Mouse (Mus musculus) midbrain, embryonic 10.5 days (tissue): Measurements from ENCODE around the gene Narf. TPM values are rescaled to one million over a fixed set of nuclear protein-coding genes. Genes with fewer than 3 reads are reported as not detected.
A peak's percentile ranks its signal among the peaks of the same experiment; 100 is the strongest.

Experiments
- DNase-seq: peaks from one replicate; pipeline ENCODE4 v3.0.0-alpha.2; 2017; ENCODE audit warnings: low spot score
- H3K27ac ChIP-seq: fragments of 300-500 bp; sonication (generic); replicated peaks from 2 replicates; pipeline ENCODE4 v1.5.1; 2016; ENCODE audit warnings: mild to moderate bottlenecking
- H3K27me3 ChIP-seq: fragments of 300-500 bp; sonication (generic); 2 replicates; pipeline ENCODE4 v1.6.1; 2016; ENCODE audit warnings: low read depth, mild to moderate bottlenecking; ENCODE audit not compliant: poor library complexity, severe bottlenecking
- H3K36me3 ChIP-seq: fragments of 300-500 bp; sonication (generic); 2 replicates; pipeline ENCODE4 v1.6.1; 2016; ENCODE audit warnings: mild to moderate bottlenecking, moderate library complexity
- H3K4me1 ChIP-seq: fragments of 300-500 bp; sonication (generic); 2 replicates; pipeline ENCODE4 v1.6.1; 2016
- H3K4me3 ChIP-seq: fragments of 300-500 bp; sonication (generic); 2 replicates; pipeline ENCODE4 v1.5.1; 2016; ENCODE audit warnings: mild to moderate bottlenecking, moderate library complexity
- H3K9me3 ChIP-seq: fragments of 300-500 bp; sonication (generic); replicated peaks from 2 replicates; pipeline ENCODE4 v1.6.1; 2016; ENCODE audit warnings: mild to moderate bottlenecking
- WGBS: fragments of 180-500 bp; shearing (Covaris S2); methylation state at CpG from one replicate; pipeline ENCODE4 v1.1.7; 2016; 5-methylcytosine and 5-hydroxymethylcytosine counted together
- polyA plus RNA-seq: library from polyadenylated mRNA; unstranded; fragments of >200 nt; fragmentation: Nextera tagmentation; extraction: Ambion mirVana; gene quantifications from 2 replicates; pipeline ENCODE4 v1.2.1, GENCODE M21; 2016

The Narf gene
- polyA plus RNA-seq, 1 experiment from 2014 or later = 59.3 TPM

DNA sequence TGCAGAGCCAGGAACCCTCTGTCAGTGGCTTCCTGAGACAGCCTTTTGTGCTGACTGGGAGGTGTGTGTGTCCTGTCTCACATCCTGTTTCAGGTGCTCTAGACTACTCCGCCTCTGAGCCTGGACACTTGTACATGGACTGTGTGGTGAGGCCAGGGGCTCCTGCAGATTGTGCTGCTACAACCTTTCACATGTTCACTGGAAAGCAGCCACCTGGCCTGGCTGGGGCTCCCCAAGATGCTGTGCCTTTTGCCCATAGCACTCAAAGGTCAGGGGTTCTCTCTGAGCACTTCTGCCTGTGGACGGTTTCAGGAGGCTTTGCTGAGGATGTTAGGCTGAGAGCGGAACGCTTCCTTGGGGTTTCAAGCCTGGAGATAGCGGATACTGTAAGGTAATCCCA, 16.3 kb upstream of the Narf start:
- no peaks in the 10 kb centered on the region for H3K4me1 ChIP-seq
- DNase-seq = no peak
- no peaks in the 10 kb centered on the region for H3K27me3 ChIP-seq
- H3K36me3 ChIP-seq = peaks cover 96% of the 10 kb centered on the region
- H3K27ac ChIP-seq = no peak overlapping the region
- 91% methylated on average over 5 of the region's 5 CpGs for WGBS
- H3K4me3 ChIP-seq = no peak overlapping the region
- H3K9me3 ChIP-seq = no peaks in the 10 kb centered on the region

DNA sequence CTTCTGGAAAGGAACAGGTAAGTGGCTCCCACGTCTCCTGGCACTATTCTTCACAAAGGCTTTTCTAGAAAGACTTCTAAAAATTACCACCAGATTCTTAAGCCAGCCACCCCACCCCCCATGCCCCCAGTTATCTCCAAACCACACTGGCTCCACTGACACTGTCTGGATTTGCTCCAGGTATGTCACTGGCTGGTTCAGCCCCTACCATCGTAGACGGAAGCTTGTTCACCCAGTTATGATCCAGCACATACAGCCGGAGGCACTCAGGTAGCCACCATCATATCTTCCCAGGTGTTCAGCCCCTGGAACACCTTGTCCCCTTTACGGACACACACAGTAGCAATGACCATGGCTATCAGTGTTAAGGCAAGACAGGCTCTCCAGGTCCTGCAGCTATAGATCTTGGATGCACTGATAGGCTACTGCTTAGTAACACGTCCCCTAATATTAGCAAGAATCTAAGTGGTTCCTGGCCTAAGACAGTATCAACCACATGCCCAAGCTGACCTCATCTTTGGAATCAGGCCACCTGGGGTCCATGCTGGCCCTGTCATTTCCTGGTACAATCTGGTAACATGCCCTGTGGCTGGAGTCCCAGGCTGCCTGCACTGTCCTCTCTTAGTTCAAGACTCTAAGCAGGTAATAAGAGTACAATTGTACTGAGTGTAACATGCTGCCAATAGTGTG, 15.6 kb upstream of the Narf start:
- H3K27ac ChIP-seq = no peak overlapping the region
- WGBS = 96% methylated on average over 6 of the region's 6 CpGs
- H3K4me1 ChIP-seq = no peaks in the 10 kb centered on the region
- no peak overlapping the region for H3K4me3 ChIP-seq
- peaks cover 96% of the 10 kb centered on the region for H3K36me3 ChIP-seq
- no peaks in the 10 kb centered on the region for H3K27me3 ChIP-seq
- DNase-seq = no peak
- H3K9me3 ChIP-seq = no peaks in the 10 kb centered on the region

DNA sequence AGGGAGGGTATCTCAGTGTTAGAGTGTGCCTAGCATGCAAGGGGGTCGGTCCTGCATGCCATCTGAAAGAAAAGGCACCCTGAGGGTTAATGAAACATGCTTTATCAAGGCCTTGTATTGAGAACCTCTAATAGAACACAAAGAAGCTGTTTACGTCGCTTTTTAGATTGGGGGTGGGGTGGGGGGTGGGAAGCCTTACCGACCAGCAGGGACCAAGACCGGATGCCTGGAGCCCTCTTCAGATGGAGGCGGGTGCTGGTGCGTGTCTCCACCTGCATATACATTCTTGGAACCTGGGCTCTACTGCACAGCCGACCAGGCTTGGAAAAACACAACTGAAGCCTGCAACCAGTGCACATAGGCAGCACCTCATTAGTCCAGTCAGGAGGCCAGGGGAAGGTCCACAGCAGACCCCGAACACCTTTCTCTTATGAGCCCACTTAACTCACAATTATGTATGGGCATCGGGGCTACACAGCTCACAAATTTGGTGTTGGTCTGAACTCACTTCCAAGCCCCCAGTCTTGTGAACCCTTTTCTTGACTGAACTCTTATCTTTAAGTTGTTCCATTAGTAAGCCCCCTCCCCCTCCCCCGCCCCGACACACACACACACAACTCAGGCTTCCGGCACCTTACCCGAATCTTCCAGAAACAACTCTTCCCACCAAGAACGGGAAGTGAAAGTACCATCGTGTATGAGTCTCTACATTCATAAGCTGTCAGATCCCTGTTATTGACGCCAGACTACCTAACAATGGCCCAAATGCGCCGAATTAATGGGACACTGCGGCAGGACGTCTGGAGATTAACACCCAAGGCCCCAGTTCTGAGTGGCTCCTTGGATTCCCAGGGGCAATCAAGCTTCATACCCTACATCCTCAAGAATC, 8.7 kb upstream of the Narf start:
- Histone ChIP-seq H3K4me1 (peaks cover 31% of the 10 kb centered on the region), H3K27ac (peak overlapping the region; percentile 85), H3K9me3 (no peaks in the 10 kb centered on the region), H3K4me3 (peak overlapping the region; percentile 78), H3K36me3 (peaks cover 43% of the 10 kb centered on the region), H3K27me3 (no peaks in the 10 kb centered on the region)
- WGBS = 37% methylated on average over 21 of the region's 21 CpGs
- DNase-seq = no peak

DNA sequence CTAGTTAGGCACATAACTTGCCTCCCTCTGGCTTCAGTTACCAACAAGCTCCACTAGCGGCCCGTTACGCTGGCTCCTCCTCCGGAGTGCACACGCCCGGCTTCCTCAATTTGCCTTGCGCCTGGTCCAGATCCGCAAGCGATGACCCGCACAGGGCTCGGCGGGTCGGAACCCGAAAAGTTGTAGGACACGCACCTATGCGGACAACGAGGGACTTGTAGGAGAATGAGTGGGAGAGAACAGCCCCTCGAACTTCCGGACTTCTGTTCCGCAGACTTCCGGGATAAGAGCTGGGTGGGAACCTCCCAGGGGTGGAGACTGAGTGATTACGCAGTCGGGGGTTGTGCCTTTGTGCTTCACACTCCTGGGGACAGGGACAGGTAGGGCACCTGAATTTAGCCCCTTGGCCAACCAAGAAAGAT, 8.0 kb upstream of the Narf start, which contains the start of gene Cybc1:
TSS of gene Cybc1 (minus strand) at position 305 of the 422 bp plus-strand sequence.
- WGBS = under 1% methylated on average over 23 of the region's 23 CpGs
- H3K4me3 ChIP-seq = peak within 1 kb of the TSS; percentile 78
- no peaks in the 10 kb centered on the region for H3K9me3 ChIP-seq
- H3K27ac ChIP-seq = peak within 1 kb of the TSS; percentile 85
- DNase-seq = peak; percentile 74
- H3K4me1 ChIP-seq = peaks cover 31% of the 10 kb centered on the region
- H3K36me3 ChIP-seq = peaks cover 36% of the 10 kb centered on the region
- H3K27me3 ChIP-seq = no peaks in the 10 kb centered on the region

DNA sequence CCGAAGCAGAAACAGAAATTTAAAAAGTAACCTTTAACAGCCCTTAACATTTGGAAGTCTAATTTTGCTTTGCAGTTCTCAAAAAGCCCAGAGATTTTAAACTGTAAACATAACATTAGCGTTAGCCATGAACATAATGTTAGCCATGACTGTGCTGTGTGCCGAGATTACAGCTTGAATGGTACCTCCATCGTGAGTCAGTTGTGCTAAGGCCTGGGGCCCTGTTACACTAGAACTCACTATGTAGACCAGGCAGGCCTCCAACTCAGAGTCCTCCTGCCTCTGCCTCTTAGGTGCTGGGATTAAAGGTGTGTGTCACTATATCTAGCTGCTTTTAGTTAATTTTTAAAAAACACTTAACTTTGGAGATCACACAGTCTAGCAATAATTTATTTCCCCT, 5.9 kb upstream of the Narf start:
- Histone ChIP-seq H3K27me3 (no peaks in the 10 kb centered on the region), H3K9me3 (no peaks in the 10 kb centered on the region), H3K4me1 (peaks cover 40% of the 10 kb centered on the region), H3K27ac (no peak overlapping the region), H3K4me3 (no peak overlapping the region), H3K36me3 (peaks cover 15% of the 10 kb centered on the region)
- 80% methylated on average over 4 of the region's 4 CpGs for WGBS
- no peak for DNase-seq

DNA sequence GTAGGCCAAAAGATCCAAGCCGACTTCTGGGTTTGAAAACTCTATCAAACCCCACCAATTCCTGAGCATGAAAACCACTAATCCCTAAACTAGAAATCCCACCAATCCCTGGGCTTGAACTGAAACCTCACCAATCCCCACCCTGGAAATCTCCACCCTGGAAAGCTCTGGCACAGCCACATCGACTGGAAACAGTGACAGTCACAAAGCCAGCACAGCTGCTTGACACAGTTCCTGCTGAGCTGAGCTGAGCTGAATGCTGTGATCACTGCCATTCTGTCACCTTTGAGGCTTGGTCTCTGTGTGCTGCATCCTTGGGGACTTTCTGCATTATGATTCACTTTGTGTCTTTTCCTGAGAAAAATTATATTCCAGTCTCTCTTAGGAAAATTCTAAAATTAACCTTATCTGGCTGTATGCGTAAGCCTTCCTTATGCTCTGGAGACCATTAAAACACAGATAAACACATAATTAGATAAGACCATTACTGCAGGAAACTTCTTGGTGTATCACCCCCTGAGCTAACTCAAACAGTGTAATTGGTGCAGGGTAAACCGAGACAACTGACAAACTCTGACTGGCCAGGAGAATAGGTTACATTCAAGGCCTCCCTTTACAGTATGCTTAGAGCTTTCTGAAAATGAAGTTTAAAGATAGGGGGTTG, 5.3 kb upstream of the Narf start:
- Histone ChIP-seq H3K4me1 (peaks cover 43% of the 10 kb centered on the region), H3K4me3 (no peak overlapping the region), H3K27me3 (no peaks in the 10 kb centered on the region), H3K27ac (no peak overlapping the region), H3K36me3 (peaks cover 9% of the 10 kb centered on the region), H3K9me3 (no peaks in the 10 kb centered on the region)
- WGBS = 55% methylated on average over 4 of the region's 4 CpGs
- no peak for DNase-seq

DNA sequence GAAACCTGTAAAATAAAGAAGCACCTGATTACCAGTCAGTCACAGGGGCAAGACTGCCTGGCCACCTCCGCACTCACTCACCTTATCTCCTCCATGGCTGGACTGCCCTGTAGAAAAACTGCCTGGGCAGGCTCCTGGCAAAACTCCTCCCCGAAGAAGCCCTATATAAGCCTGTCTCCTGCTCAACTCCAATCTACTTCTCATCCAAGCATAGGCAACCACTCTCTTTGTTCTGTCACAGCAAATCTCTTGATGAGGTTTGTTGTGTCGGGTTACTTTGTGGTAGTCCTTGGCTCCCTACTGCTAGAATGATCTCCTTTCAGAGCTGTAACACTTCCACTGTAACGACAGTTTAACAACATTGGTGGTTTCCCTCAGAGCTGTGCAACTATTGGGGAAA, 4.3 kb upstream of the Narf start:
- 32% methylated on average over 4 of the region's 4 CpGs for whole genome bisulfite sequencing
- Histone ChIP-seq H3K4me3 (no peak overlapping the region), H3K27me3 (no peaks in the 10 kb centered on the region), H3K9me3 (no peaks in the 10 kb centered on the region), H3K36me3 (no peaks in the 10 kb centered on the region), H3K4me1 (peaks cover 39% of the 10 kb centered on the region), H3K27ac (no peak overlapping the region)
- no peak for DNase-seq

DNA sequence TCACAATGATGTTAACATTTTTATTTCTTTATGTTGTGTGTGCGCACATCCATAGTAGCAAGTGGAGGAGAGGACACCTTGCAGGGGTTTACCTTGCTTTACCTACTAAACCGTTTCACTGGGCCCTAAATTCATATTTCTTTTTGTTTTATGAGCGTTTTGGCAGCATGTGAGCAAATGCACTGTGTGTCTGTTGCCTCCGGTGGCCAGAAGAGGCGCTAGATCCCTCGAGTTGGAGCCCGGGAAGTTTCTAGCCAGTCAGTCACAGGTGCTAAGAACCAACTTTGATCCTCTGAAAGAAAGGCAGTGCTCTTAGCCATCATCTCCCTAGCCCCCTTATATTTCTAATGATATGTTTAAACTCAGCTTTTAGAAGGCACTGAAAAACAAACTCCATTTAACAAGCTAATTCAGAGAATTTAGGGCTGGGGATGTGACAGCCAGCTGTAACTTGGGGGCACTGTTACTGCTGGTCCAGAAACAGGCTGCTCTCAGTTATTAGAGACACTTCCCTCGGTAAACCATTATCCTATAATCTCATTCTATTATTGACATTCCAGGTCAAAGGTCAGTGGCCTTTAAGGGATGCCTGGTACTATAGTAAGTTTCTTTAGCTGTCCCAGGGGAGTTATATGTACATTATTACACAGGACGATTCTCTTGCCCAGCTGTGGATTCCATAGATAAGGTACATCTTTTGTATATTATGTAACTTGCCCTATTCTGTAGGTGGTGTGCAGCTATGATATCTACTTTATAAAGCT, 1.4 kb upstream of the Narf start:
- 29% methylated on average over 9 of the region's 9 CpGs for WGBS
- H3K27me3 ChIP-seq = no peaks in the 10 kb centered on the region
- peaks cover 21% of the 10 kb centered on the region for H3K36me3 ChIP-seq
- peak overlapping the region; percentile 80; the same call in 1 of the 2 replicates for H3K4me3 ChIP-seq
- peak overlapping the region; percentile 98 for H3K27ac ChIP-seq
- H3K9me3 ChIP-seq = no peaks in the 10 kb centered on the region
- peak; percentile 43 for DNase-seq
- H3K4me1 ChIP-seq = peaks cover 35% of the 10 kb centered on the region

DNA sequence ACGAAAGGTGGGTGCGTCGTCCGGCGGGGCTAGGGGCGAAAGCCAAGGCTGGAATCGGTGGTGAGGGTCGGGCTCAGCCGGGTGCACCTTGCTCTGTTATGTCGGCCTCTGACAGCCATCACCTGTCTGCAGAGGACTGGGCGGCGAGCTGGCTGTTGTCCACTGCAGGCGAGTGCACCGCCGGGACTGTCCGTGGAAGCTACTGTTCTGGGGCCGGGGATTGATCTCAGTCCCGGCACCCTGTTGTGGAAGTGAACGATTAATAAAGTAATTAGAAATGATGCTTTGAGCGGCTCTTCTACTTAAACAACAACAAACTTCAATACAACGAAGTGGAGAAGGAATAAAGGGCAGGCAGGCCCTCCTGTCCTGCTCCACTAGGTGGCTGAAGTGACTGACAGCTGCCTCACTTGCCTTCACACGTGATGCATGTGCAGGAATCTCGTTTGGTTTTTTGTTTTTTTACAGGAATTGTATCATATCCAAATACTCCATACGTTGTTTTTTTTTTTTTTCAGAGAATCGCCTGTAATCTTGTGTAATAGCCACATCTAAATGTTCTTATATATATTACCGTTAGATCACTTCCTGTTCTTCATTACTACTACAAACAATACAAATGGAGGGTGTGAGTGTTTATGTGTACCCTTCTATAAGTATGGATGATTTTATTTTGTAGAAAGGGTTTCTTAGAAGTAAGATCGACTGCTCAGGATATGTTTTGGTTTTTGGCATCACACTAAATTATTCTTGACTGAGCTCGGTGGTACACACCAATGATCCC, 484 bp downstream of the Narf start:
- 7% methylated on average over 28 of the region's 28 CpGs for WGBS
- peak overlapping the region; percentile 80 for H3K4me3 ChIP-seq
- no peak for DNase-seq

DNA sequence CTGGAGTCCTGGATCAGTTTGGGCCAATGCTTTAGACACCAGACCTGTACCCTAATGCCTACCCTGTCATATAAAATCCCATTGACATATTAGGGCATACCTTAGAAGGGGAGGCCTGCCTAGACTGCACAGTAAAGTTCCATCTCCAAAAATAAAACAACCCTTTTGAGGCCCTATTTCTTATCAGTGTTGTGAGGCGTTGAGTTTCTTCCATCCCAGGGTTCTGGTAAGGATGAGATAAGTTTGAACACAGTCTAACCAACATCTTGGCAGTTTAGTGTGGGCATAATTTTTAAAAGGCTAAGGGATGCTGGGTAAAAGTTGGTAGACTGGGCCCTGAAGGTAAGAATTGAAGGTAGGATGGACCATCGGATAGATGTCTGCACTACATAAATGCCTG, 2.6 kb downstream of the Narf start:
- Histone ChIP-seq H3K27me3 (no peaks in the 10 kb centered on the region), H3K27ac (no peak overlapping the region), H3K36me3 (peaks cover 58% of the 10 kb centered on the region), H3K4me1 (peaks cover 31% of the 10 kb centered on the region), H3K9me3 (no peaks in the 10 kb centered on the region), H3K4me3 (no peak overlapping the region)
- DNase-seq = no peak
- WGBS = 94% methylated on average over 2 of the region's 2 CpGs

More for the DNA sequence above, 484 bp downstream of the Narf start:
- peak overlapping the region; percentile 98 for H3K27ac ChIP-seq
- H3K27me3 ChIP-seq = no peaks in the 10 kb centered on the region
- H3K4me1 ChIP-seq = peaks cover 31% of the 10 kb centered on the region
- H3K9me3 ChIP-seq = no peaks in the 10 kb centered on the region
- peaks cover 38% of the 10 kb centered on the region for H3K36me3 ChIP-seq

DNA sequence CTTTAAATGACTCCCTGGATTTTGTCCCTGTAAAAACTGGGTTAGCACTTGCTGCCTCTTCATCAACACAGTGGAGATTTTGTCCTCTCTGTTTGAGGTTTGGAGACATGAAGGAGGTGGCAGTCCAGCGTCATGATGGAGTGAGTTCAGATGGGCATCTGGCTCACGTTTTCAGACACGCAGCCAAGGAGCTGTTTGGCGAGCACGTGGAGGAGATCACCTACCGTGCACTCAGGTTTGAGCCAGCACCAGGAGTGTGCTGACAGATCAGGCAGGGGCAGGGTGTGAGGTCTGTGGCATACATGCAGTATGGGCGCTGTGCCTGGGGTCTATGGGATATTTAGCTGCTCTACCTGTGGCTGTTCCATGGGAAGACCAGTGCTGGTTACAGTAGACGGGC, 13.1 kb downstream of the Narf start:
- H3K27ac ChIP-seq = no peak overlapping the region
- no peaks in the 10 kb centered on the region for H3K27me3 ChIP-seq
- no peak for DNase-seq
- H3K36me3 ChIP-seq = peaks cover 98% of the 10 kb centered on the region
- H3K4me1 ChIP-seq = no peaks in the 10 kb centered on the region
- H3K4me3 ChIP-seq = no peak overlapping the region
- H3K9me3 ChIP-seq = no peaks in the 10 kb centered on the region
- WGBS = 92% methylated on average over 8 of the region's 8 CpGs
